Comparison of ENCODE assay signal across 9 mouse cellular contexts in genomic region chr10:81483983-81484382, GRCm38 (mm10). TPM values are rescaled to one million over a fixed set of nuclear protein-coding genes. Genes with fewer than 3 reads are reported as not detected.
A peak's percentile ranks its signal among the peaks of the same experiment; 100 is the strongest.
DNase-seq lines count a peak whose midpoint lies in the region; ATAC-seq lines count a peak whose summit lies in the region.
"Had no signal": no experiment of that assay in that cellular context is flagged by ENCODE, and none has a peak within 500 bp of the region (broad histone marks: within the 10 kb centered on the region; RNA-seq: fewer than 3 reads in every experiment).

No protein-coding gene starts in this region.

- H3K4me3 ChIP-seq in neural tube, embryonic 11.5 days (ENCODE audit: low read depth, low read length): no peak overlapping the region
- no peak overlapping the region for H3K4me3 ChIP-seq in forebrain, embryonic 11.5 days (ENCODE audit: low read depth, low read length)
- H3K4me3 ChIP-seq in midbrain, embryonic 11.5 days (ENCODE audit: low read depth, low read length): no peak overlapping the region
- H3K4me3 ChIP-seq: heart, embryonic 13.5 days had no signal

- ATAC-seq in neural tube, embryonic 11.5 days (ENCODE audit: insufficient read depth, low FRiP score, low TSS enrichment): no peak
- ATAC-seq in forebrain, embryonic 11.5 days (replicated peaks; ENCODE audit: low FRiP score): no peak
- no peak for ATAC-seq in midbrain, embryonic 11.5 days (ENCODE audit: low FRiP score)

- 18% methylated on average over 9 of the region's 9 CpGs for WGBS in neural tube, embryonic 11.5 days
- 17% methylated on average over 9 of the region's 9 CpGs for WGBS in forebrain, embryonic 11.5 days
- 23% methylated on average over 9 of the region's 9 CpGs for WGBS in midbrain, embryonic 11.5 days

- H3K9me3 ChIP-seq in neural tube, embryonic 11.5 days (ENCODE audit: control insufficient read depth, low read length): no peaks in the 10 kb centered on the region
- no peaks in the 10 kb centered on the region for H3K9me3 ChIP-seq in forebrain, embryonic 11.5 days (ENCODE audit: control insufficient read depth, low read length)
- no peaks in the 10 kb centered on the region for H3K9me3 ChIP-seq in midbrain, embryonic 11.5 days (ENCODE audit: control insufficient read depth, low read length)
- H3K9me3 ChIP-seq: heart, embryonic 13.5 days had no signal

- H3K27me3 ChIP-seq in neural tube, embryonic 11.5 days (ENCODE audit: control insufficient read depth, insufficient read depth, low read length): peaks cover 13% of the 10 kb centered on the region
- peaks cover 10% of the 10 kb centered on the region for H3K27me3 ChIP-seq in forebrain, embryonic 11.5 days (ENCODE audit: control insufficient read depth, insufficient read depth, low read length)
- peaks cover 10% of the 10 kb centered on the region for H3K27me3 ChIP-seq in midbrain, embryonic 11.5 days (ENCODE audit: control insufficient read depth, insufficient read depth, low read length)

- H3K4me1 ChIP-seq in neural tube, embryonic 11.5 days (ENCODE audit: control insufficient read depth, insufficient read depth, low read length): 0 out of 2 replicates have a peak, but pooled peaks cover 2% of the 10 kb centered on the region
- peaks cover 2% of the 10 kb centered on the region; the same call in 1 of the 2 replicates for H3K4me1 ChIP-seq in forebrain, embryonic 11.5 days (replicated peaks; ENCODE audit: control insufficient read depth, insufficient read depth, low read length)
- peaks cover 18% of the 10 kb centered on the region for H3K4me1 ChIP-seq in midbrain, embryonic 11.5 days (ENCODE audit: control insufficient read depth, insufficient read depth, low read length)

- no peak overlapping the region for H3K4me2 ChIP-seq in neural tube, embryonic 11.5 days (ENCODE audit: low read depth)
- no peak overlapping the region for H3K4me2 ChIP-seq in forebrain, embryonic 11.5 days (ENCODE audit: low read depth, low read length, severe bottlenecking)
- no peak overlapping the region for H3K4me2 ChIP-seq in midbrain, embryonic 11.5 days
- H3K4me2 ChIP-seq: heart, embryonic 13.5 days had no signal

- H3K9ac ChIP-seq in neural tube, embryonic 11.5 days (ENCODE audit: low read length): no peak overlapping the region
- no peak overlapping the region for H3K9ac ChIP-seq in forebrain, embryonic 11.5 days (ENCODE audit: low read length)
- H3K9ac ChIP-seq in midbrain, embryonic 11.5 days (ENCODE audit: low read length): no peak overlapping the region
- H3K9ac ChIP-seq: heart, embryonic 13.5 days had no signal

- H3K27ac ChIP-seq in neural tube, embryonic 11.5 days (ENCODE audit: low read depth, low read length): no peak overlapping the region
- no peak overlapping the region for H3K27ac ChIP-seq in forebrain, embryonic 11.5 days (ENCODE audit: low read depth, low read length)
- H3K27ac ChIP-seq in midbrain, embryonic 11.5 days (ENCODE audit: low read depth, low read length): peak overlapping the region; percentile 44; the same call in 1 of the 2 replicates
- H3K27ac ChIP-seq: heart, embryonic 13.5 days had no signal

- H3K36me3 ChIP-seq in neural tube, embryonic 11.5 days (ENCODE audit: control insufficient read depth, insufficient read depth, low read length): peaks cover 13% of the 10 kb centered on the region
- H3K36me3 ChIP-seq in forebrain, embryonic 11.5 days (ENCODE audit: control insufficient read depth, insufficient read depth, low read length): no peaks in the 10 kb centered on the region; the same call in 1 of the 2 replicates
- peaks cover 8% of the 10 kb centered on the region for H3K36me3 ChIP-seq in midbrain, embryonic 11.5 days (ENCODE audit: control insufficient read depth, insufficient read depth, low read length)

- DNase-seq in cerebellum, adult 11-12 months: peak; percentile 61
- no peak for DNase-seq in cerebellum, adult 9-11 months
- peak; percentile 44 for DNase-seq in neural tube, embryonic 11.5 days (ENCODE audit: low spot score)
- DNase-seq in neural tube, embryonic 10.5 days (ENCODE audit: extremely low spot score, low spot score): no peak
- DNase-seq in forebrain, embryonic 11.5 days (ENCODE audit: low spot score): peak; percentile 80
- no peak for DNase-seq in midbrain, embryonic 11.5 days (ENCODE audit: low spot score, missing footprints)
- no peak for DNase-seq in ovary, postnatal 10 days (ENCODE audit: low spot score)
- DNase-seq in spleen, adult 18-20 months: no peak

RNA-seq across cellular contexts. Expression of gene Celf5, which starts 1.5 kb away (rescaled TPM):
- polyA plus RNA-seq in neural tube, embryonic 11.5 days (2014; fragmentation: Nextera tagmentation; extraction: Ambion mirVana): 10.6 and 11.1 TPM in 2 replicates
- 9.7 and 19.6 TPM in 2 replicates for polyA plus RNA-seq in forebrain, embryonic 11.5 days (2014; fragmentation: Nextera tagmentation; extraction: Ambion mirVana)
- polyA plus RNA-seq in midbrain, embryonic 11.5 days (2014; fragmentation: Nextera tagmentation; extraction: Ambion mirVana): 10.0 and 13.1 TPM in 2 replicates

RNA-seq across cellular contexts. Expression of gene Ncln, which starts 12.2 kb away (rescaled TPM):
- polyA plus RNA-seq in neural tube, embryonic 11.5 days (2014; fragmentation: Nextera tagmentation; extraction: Ambion mirVana): 66.2 and 74.2 TPM in 2 replicates
- 71.8 and 72.3 TPM in 2 replicates for polyA plus RNA-seq in forebrain, embryonic 11.5 days (2014; fragmentation: Nextera tagmentation; extraction: Ambion mirVana)
- 40.4 and 44.5 TPM in 2 replicates for polyA plus RNA-seq in midbrain, embryonic 11.5 days (2014; fragmentation: Nextera tagmentation; extraction: Ambion mirVana)

RNA-seq across cellular contexts. Expression of gene S1pr4, which starts 15.9 kb away (rescaled TPM):
- 0.45 and 0.58 TPM in 2 replicates for polyA plus RNA-seq in neural tube, embryonic 11.5 days (2014; fragmentation: Nextera tagmentation; extraction: Ambion mirVana)
- 0.36 and 0.68 TPM in 2 replicates for polyA plus RNA-seq in forebrain, embryonic 11.5 days (2014; fragmentation: Nextera tagmentation; extraction: Ambion mirVana)
- polyA plus RNA-seq in midbrain, embryonic 11.5 days (2014; fragmentation: Nextera tagmentation; extraction: Ambion mirVana): 0.37 and 0.43 TPM in 2 replicates

RNA-seq across cellular contexts. Expression of gene Nfic, which starts 28.5 kb away (rescaled TPM):
- polyA plus RNA-seq in neural tube, embryonic 11.5 days (2014; fragmentation: Nextera tagmentation; extraction: Ambion mirVana): 16.8 TPM in 2 replicates
- polyA plus RNA-seq in forebrain, embryonic 11.5 days (2014; fragmentation: Nextera tagmentation; extraction: Ambion mirVana): 10.5 and 10.8 TPM in 2 replicates
- polyA plus RNA-seq in midbrain, embryonic 11.5 days (2014; fragmentation: Nextera tagmentation; extraction: Ambion mirVana): 6.6 and 6.9 TPM in 2 replicates

RNA-seq across cellular contexts. Expression of gene Gna15, which starts 40.0 kb away (rescaled TPM):
- polyA plus RNA-seq in neural tube, embryonic 11.5 days (2014; fragmentation: Nextera tagmentation; extraction: Ambion mirVana): 0.41 TPM in 2 replicates
- 0.45 and 0.68 TPM in 2 replicates for polyA plus RNA-seq in forebrain, embryonic 11.5 days (2014; fragmentation: Nextera tagmentation; extraction: Ambion mirVana)
- 1.1 and 1.4 TPM in 2 replicates for polyA plus RNA-seq in midbrain, embryonic 11.5 days (2014; fragmentation: Nextera tagmentation; extraction: Ambion mirVana)

Comparison
In these comparisons a context has a peak if more than half of its experiments do, and no peak if none do; other contexts are left out.
1. DNase-seq: peak in cerebellum, adult 11-12 months (single experiment), neural tube, embryonic 11.5 days (single experiment) and forebrain, embryonic 11.5 days (single experiment); none in cerebellum, adult 9-11 months (single experiment), neural tube, embryonic 10.5 days (single experiment), midbrain, embryonic 11.5 days (single experiment), ovary, postnatal 10 days (single experiment) and spleen, adult 18-20 months (0 of 2).